Mouse (Mus musculus) limb, embryonic 14.5 days (tissue): ENCODE data around the gene Ackr3. TPM values are rescaled to one million over a fixed set of nuclear protein-coding genes. Genes with fewer than 3 reads are reported as not detected.

Experiments used
- ATAC-seq: fragments of 200-750 bp; cut with Nextera tagmentation; 2 replicates; pipeline ENCODE4 v1.8.0; 2017; ENCODE audit warnings: low read depth, moderate number of reproducible peaks, moderate TSS enrichment; ENCODE audit not compliant: low FRiP score
- DNase-seq: peaks from one replicate; pipeline ENCODE4 v3.0.0-alpha.2; 2015; ENCODE audit warnings: low spot score
- H3K27ac ChIP-seq: fragments of 300-500 bp; sonication (generic); replicated peaks from 2 replicates; pipeline ENCODE4 v1.5.1; 2014; ENCODE audit warnings: low read depth, mild to moderate bottlenecking, low read length, moderate library complexity, mixed read lengths
- H3K27me3 ChIP-seq: fragments of 300-500 bp; sonication (generic); 2 replicates; pipeline ENCODE4 v1.6.1; 2014; ENCODE audit warnings: low read length, mixed read lengths; ENCODE audit not compliant: control insufficient read depth, insufficient read depth
- H3K36me3 ChIP-seq: fragments of 300-500 bp; sonication (generic); 2 replicates; pipeline ENCODE4 v1.6.1; 2014; ENCODE audit warnings: mild to moderate bottlenecking, low read length, moderate library complexity, mixed read lengths; ENCODE audit not compliant: control insufficient read depth, insufficient read depth
- H3K4me1 ChIP-seq: fragments of 300-500 bp; sonication (generic); 2 replicates; pipeline ENCODE4 v1.6.1; 2014; ENCODE audit warnings: antibody characterized with exemption, low read length, mixed read lengths; ENCODE audit not compliant: control insufficient read depth, insufficient read depth
- H3K4me2 ChIP-seq: fragments of 300-500 bp; sonication (generic); replicated peaks from 2 replicates; pipeline ENCODE4 v1.6.1; 2014; ENCODE audit warnings: low read depth, mild to moderate bottlenecking, low read length, moderate library complexity; ENCODE audit not compliant: severe bottlenecking
- H3K4me3 ChIP-seq: fragments of 300-500 bp; sonication (generic); replicated peaks from 2 replicates; pipeline ENCODE4 v1.5.1; 2014; ENCODE audit warnings: low read length
- H3K9ac ChIP-seq: fragments of 300-500 bp; sonication (generic); 2 replicates; pipeline ENCODE4 v1.6.1; 2014; ENCODE audit warnings: mild to moderate bottlenecking, low read depth, low read length, moderate library complexity; ENCODE audit not compliant: severe bottlenecking
- H3K9me3 ChIP-seq: fragments of 300-500 bp; sonication (generic); 2 replicates; pipeline ENCODE4 v1.6.1; 2016; ENCODE audit warnings: low read length; ENCODE audit not compliant: control insufficient read depth
- POLR2A ChIP-seq: fragments of 200-500 bp; IDR thresholded peaks from 2 replicates; pipeline ENCODE4 v1.8.0; 2012; ENCODE audit warnings: inconsistent platforms, mild to moderate bottlenecking, moderate library complexity, borderline replicate concordance; ENCODE audit not compliant: insufficient read depth, insufficient read length; ENCODE audit errors: extremely low read depth
- WGBS: fragments of 180-500 bp; shearing (Covaris S2); extraction: QIAGEN DNeasy Blood & Tissue Kit; methylation state at CpG from one replicate; pipeline ENCODE4 v1.1.7; 2014; 5-methylcytosine and 5-hydroxymethylcytosine counted together
- polyA plus RNA-seq, 2 experiments: library from polyadenylated mRNA; depleted of rRNA in 1 of 2; stranded (reverse) in 1 of 2; unstranded in 1 of 2; fragments of >200 nt; fragmentation: Nextera tagmentation in 1 of 2; extraction: Ambion mirVana in 1 of 2; gene quantifications; 2 replicates each; pipeline versions ENCODE4 v1.2.1 to v1.2.3; 2012 to 2014

The Ackr3 gene
- polyA plus RNA-seq, 2 experiments, result 49.7 to 93.8 TPM

DNA sequence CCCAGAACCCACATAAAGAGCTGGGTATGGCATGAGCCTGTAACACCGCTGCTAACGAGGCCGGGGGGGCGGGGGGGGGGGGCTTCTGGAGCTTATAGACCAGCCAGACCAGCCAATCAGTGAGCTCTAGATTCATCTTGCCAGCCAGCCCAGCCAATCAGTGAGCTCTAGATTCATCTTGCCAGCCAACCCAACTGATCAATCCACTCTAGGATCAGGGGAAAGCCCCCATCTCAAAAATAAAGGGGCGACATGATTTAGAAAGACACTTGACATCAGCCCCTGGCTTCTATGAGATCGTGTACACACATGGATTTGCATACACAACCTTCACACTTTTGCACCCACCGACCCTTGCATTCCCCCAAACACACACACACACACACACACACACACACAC is 23.3 kb upstream of the Ackr3 start:
- no peak for ATAC-seq
- Histone ChIP-seq H3K4me3 (no peak overlapping the region), H3K27ac (no peak overlapping the region), H3K9ac (no peak overlapping the region), H3K36me3 (no peaks in the 10 kb centered on the region), H3K9me3 (no peaks in the 10 kb centered on the region), H3K27me3 (no peaks in the 10 kb centered on the region), H3K4me1 (peaks cover 22% of the 10 kb centered on the region), H3K4me2 (no peak overlapping the region)
- WGBS, result 77% methylated on average over 7 of the region's 7 CpGs
- TF ChIP-seq POLR2A, result no peak
- DNase-seq, result no peak

DNA sequence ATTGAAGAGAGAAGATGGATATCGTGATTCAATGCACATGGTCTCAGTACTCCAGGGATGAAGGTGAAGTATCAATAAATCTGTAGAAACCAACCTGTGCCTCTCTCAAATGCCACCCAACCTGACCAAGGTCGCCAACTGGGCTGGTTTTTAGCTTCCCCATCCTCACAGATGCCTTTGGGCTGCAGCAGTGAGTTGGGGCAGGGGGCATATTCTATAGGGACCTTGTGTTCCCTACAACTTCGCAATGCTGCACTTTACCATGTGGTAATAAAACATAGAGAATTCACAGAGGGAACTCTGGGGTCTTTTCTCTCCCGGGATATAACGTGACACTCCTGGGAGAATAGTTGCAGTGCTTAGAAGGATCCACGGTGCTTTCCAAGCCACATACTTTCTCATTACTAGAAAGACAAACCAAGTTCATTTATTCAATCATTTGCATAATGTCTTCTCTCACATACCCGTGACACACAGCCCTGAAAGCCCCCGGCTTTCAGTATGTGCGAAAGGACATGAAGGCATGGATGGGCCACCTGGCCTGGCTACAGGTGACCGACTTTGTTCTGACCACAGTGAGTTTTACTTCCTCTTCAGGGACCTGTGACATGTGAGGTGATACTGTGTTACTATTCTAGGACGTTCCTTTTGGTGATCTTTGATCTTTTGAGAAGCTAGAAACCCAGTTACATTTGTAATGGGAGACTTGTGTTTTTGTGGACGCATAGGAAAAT is 22.6 kb upstream of the Ackr3 start:
- H3K4me2 ChIP-seq, result no peak overlapping the region
- TF ChIP-seq POLR2A, result no peak
- no peaks in the 10 kb centered on the region for H3K27me3 ChIP-seq
- WGBS, result 81% methylated on average over 12 of the region's 12 CpGs
- no peaks in the 10 kb centered on the region for H3K36me3 ChIP-seq
- H3K4me3 ChIP-seq, result no peak overlapping the region
- ATAC-seq (no peak), DNase-seq (no peak)
- H3K4me1 ChIP-seq, result peaks cover 16% of the 10 kb centered on the region
- no peaks in the 10 kb centered on the region for H3K9me3 ChIP-seq
- H3K9ac ChIP-seq, result no peak overlapping the region
- no peak overlapping the region for H3K27ac ChIP-seq

DNA sequence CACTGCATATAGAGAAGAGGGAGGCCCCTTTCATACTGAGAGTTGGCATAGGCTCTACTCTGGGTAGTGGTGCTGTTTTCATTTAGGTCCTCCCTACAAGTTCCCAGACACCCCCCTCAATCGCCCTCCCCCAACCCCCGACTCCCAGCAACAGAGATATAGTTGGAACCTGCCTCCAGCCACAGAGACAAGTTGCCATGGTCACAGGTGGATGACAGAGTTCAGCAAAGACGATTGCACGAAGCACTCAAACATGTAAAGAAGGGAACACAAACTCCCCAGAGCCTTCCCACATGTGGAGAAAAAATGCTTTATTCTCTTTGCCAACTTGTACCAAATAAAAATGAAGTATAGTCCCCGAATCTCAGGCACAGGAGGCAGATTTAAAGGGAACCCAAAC is 21.3 kb upstream of the Ackr3 start:
- Histone ChIP-seq H3K27ac (no peak overlapping the region), H3K9me3 (no peaks in the 10 kb centered on the region; the same call in 1 of the 2 replicates), H3K4me2 (no peak overlapping the region), H3K4me3 (no peak overlapping the region), H3K27me3 (no peaks in the 10 kb centered on the region), H3K4me1 (peaks cover 8% of the 10 kb centered on the region; the same call in 1 of the 2 replicates), H3K36me3 (no peaks in the 10 kb centered on the region), H3K9ac (no peak overlapping the region)
- DNase-seq (no peak), ATAC-seq (no peak)
- TF ChIP-seq POLR2A, result no peak
- 45% methylated on average over 5 of the region's 5 CpGs for WGBS

DNA sequence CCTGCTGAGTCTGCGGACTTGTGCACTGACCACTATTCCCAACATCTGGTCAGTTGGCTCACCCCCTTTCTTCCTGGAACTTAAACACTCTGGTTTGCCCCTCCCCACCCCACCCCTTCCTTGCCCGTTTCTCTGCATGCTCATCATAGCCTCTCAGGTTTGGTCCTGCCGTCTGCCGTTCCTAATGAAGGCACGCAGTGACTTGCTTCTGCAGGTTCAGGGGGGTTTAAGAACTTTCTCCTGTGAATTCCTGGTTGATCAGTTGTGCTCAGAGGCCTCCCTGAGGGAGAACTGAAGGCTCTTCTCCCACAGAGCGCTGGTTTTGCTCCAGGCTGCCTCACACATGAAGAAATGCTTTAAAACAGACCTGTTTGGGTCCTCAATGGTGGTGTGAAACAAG is 20.2 kb upstream of the Ackr3 start:
- DNase-seq, result no peak
- no peaks in the 10 kb centered on the region for H3K27me3 ChIP-seq
- no peak overlapping the region for H3K4me2 ChIP-seq
- no peak overlapping the region for H3K4me3 ChIP-seq
- H3K4me1 ChIP-seq, result peaks cover 8% of the 10 kb centered on the region; the same call in 1 of the 2 replicates
- H3K27ac ChIP-seq, result no peak overlapping the region
- no peak for TF ChIP-seq POLR2A
- no peak for ATAC-seq
- H3K36me3 ChIP-seq, result no peaks in the 10 kb centered on the region
- no peak overlapping the region for H3K9ac ChIP-seq
- WGBS, result 25% methylated on average over 6 of the region's 6 CpGs
- no peaks in the 10 kb centered on the region; the same call in 1 of the 2 replicates for H3K9me3 ChIP-seq

DNA sequence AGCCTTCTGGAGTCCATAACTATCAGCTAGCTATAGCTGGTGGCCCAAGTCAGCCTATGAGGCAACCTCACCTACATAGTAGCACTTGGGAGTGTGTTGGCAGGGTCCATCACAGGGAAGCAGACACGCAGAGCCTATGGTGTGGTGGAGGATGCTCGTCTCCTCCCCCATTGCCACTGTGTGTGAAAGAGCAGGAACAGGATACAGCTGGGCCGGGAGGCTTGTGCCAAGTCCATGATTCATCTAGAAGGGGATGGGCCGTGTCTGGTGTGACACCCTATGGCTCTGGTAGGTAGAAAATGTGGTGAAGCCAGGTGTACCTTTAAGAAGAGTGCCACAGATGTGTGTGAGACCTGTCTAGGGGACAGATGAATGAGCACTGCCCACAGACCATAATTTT is 17.6 kb upstream of the Ackr3 start:
- Histone ChIP-seq H3K9me3 (no peaks in the 10 kb centered on the region; the same call in 1 of the 2 replicates), H3K4me1 (peaks cover 14% of the 10 kb centered on the region; the same call in 1 of the 2 replicates), H3K36me3 (no peaks in the 10 kb centered on the region), H3K9ac (no peak overlapping the region), H3K27ac (no peak overlapping the region), H3K27me3 (no peaks in the 10 kb centered on the region), H3K4me3 (no peak overlapping the region), H3K4me2 (no peak overlapping the region)
- no peak for TF ChIP-seq POLR2A
- ATAC-seq, result no peak
- WGBS, result 91% methylated on average over 4 of the region's 4 CpGs
- no peak for DNase-seq

DNA sequence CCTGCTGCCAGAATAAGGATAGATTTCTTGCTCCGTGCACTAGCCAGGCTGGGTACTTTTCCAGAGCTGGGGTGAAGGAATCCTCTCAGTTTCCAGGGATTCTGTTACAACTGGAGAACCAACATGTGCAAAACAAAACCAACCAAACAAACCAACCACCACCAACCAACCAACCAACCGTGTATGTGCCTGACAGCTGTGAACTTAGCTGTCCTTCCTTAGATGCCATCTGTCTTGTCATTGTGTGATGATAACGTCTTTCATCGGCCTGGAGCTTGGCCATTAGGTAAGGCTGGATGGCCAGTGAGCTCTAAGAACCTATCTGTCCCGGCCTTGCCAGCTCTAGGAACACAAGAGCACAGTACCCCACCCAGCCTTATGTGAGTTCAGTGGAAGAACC is 16.9 kb upstream of the Ackr3 start:
- no peaks in the 10 kb centered on the region; the same call in 1 of the 2 replicates for H3K9me3 ChIP-seq
- no peak for TF ChIP-seq POLR2A
- H3K9ac ChIP-seq, result no peak overlapping the region
- no peak for ATAC-seq
- H3K27ac ChIP-seq, result no peak overlapping the region
- 92% methylated on average over 5 of the region's 5 CpGs for WGBS
- no peak overlapping the region for H3K4me3 ChIP-seq
- no peaks in the 10 kb centered on the region for H3K36me3 ChIP-seq
- H3K4me2 ChIP-seq, result no peak overlapping the region
- DNase-seq, result no peak
- no peaks in the 10 kb centered on the region for H3K27me3 ChIP-seq
- H3K4me1 ChIP-seq, result peaks cover 14% of the 10 kb centered on the region; the same call in 1 of the 2 replicates
